Mouse (Mus musculus): ENCODE data around the gene Tmem231.

The Tmem231 gene

GRCm38 (mm10) chr8:111905500-111906121, 28.1 kb downstream of the Tmem231 start:
- no peak for DNase-seq (ENCODE audit: low read depth)

- DNase-seq (ENCODE audit: low read depth) = no peak
These were observed 31.6 kb downstream of the Tmem231 start for GRCm38 (mm10) chr8:111902080-111902479.

- no peak for DNase-seq (ENCODE audit: low read depth)
These were observed 35.1 kb downstream of the Tmem231 start for GRCm38 (mm10) chr8:111898586-111898985.

DNA sequence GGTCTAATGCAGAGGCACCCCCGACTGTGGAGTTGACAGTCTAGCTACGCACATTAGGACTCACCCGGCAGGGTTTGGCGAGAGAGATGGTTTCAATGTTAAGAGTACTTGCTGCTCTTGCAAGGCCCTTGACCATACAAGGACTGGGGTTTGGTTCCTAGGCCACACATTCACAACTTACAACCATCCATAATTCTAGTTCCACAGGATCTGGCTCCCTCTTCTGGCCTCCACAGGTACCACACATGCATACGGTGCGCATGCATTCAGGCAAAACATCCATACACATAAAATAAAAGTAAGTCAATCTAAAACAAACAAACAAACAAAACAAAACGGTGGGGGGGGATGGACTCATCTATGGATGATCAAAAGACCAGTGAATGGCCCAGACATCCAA, 38.7 kb downstream of the Tmem231 start:
- DNase-seq (ENCODE audit: low read depth) = no peak

- no peak for DNase-seq (ENCODE audit: low read depth)
These were observed 41.1 kb downstream of the Tmem231 start for GRCm38 (mm10) chr8:111892615-111893014.

DNA sequence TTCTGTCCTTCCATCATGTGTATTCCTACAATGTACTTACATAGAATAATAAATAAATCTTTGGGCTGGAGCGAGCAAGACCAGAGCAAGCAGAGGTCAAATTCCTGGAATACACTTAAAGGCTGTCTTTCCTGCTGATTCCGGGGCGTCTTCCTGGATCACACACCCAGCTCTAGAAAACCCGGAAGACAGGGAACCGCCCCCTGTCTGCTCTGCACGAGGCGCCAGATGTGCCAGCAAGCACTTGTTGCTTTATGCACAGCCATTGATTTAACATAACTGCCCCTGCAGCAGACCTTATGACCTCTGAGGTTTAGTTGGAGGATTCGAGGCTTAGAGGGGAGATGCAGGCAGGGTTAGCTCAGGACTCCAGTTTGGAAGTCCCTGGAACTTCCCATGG, 41.7 kb downstream of the Tmem231 start:
- DNase-seq (ENCODE audit: low read depth) = no peak

DNA sequence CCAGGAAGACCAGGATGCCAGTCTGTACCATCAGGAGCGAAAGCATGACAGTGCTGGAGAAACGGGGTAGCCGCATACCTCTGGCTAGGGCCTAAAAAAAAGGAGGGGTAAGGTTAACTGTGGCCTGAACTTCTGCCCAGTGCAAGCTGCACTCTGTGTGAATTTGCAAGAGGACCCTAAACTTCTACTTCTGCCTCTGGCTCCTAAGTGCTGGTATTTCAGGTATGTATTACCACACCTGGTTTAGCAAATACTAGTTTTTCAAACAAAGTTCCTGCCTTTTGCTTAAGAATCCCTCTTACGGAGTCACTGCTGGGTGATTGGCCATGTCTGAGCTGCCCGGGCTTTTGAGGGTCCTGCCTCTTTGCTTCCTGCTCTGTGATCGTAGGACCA, 42.8 kb downstream of the Tmem231 start:
- DNase-seq (ENCODE audit: low read depth) = no peak

- DNase-seq (ENCODE audit: low read depth) = no peak
These were observed 43.5 kb downstream of the Tmem231 start for GRCm38 (mm10) chr8:111889931-111890910.

GRCm38 (mm10) chr8:111888091-111888650, 45.5 kb downstream of the Tmem231 start:
- no peak for DNase-seq (ENCODE audit: low read depth)

DNA sequence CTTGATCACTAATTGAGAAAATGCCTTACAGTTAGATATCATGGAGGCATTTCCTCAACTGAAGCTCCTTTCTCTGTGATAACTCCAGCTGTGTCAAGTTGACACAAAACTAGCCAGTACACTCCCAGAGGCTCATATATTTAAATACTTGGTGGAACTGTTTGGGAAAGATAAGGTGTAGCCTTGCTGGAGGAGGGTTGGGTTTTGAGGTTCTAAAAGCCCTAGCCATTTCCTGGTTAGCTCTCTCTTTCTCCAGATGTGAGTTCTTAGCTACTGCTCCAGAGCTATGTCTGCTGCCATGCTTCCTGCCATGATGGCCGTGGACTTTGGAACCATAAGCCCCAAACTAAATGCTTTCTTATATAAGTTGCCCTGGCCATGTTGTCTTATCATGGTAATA, 46.2 kb downstream of the Tmem231 start:
- DNase-seq (ENCODE audit: low read depth) = no peak

DNA sequence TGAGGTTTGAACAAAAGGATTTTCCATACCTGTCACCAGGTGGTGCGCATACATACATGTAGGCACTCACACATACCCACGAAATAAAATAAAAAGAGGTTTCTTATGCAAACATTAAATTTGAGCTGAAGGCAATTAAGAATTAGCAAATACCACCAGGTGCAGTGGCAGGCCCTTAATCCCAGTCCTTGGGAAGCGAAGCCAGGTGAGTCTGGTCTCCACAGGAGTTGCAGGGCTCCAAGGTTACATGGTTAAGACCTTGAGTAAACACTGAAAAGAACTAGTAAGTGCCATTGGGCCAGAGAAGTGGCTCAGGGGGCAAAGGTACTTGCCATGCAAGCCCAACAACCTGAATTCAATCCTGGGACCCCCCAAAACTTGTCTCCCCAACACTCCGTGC, 50.1 kb downstream of the Tmem231 start:
- DNase-seq (ENCODE audit: low read depth) = no peak

- DNase-seq (ENCODE audit: low read depth) = peak; percentile 10
These were observed 52.1 kb downstream of the Tmem231 start for GRCm38 (mm10) chr8:111881591-111881990.

- no peak for DNase-seq (ENCODE audit: low read depth)
These were observed 56.0 kb downstream of the Tmem231 start for GRCm38 (mm10) chr8:111877711-111878110.

DNA sequence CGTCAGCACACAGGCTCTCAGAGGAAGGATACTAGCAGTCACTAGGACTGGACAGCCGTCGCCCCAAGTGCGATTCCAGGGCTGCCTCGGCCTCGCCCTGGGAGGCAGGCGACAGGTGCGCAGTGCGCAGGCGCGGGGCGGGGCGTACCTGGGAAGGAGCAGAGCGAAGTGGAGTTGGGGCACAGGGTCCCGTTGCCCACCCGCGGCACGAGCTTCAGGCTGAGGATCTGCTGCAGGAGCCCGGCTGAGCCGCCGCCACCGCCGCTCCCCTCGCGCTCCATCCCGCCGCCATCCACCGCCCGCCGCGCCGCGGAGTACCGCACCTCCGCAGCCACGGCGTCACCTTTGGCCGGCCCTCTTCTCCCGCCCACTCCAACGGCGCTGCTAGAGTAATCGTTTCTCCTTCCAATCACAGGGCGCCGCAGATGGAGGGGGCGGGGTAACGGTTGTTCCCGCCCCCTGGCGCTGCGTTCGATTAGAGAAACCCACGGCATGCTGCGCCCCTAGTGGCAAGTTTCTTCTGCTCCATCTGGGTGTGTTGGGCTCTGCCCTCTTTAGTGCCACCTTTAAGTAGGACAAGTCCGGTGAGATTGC, 57.2 kb downstream of the Tmem231 start, which contains the start of gene Tmem170:
Gene Tmem170, minus strand, starts transcription at position 396 of the 594 bp plus-strand sequence.
- DNase-seq (ENCODE audit: low read depth) = peak; percentile 94

GRCm38 (mm10) chr8:111875758-111876157, 57.9 kb downstream of the Tmem231 start:
- no peak for DNase-seq (ENCODE audit: low read depth)

DNA sequence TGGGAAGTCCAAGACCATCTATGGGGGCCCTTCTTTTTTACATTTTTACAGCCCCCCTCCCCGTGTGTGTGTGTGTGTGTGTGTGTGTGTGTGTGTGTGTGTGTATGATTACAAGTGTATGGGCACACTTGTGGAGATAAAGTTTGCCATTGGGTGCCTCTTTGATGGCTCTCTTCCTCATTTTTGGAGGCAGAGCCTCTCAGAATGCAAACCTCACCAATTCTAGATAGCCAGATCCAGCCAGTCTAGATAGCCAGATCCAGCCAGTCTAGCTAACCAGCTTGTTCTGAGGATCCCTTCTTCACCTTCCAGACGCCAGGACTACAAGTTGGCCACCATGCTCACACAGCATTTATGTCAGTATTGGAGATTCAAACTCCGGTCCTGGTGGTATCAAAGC, 62.4 kb downstream of the Tmem231 start:
- DNase-seq (ENCODE audit: low read depth) = no peak

DNA sequence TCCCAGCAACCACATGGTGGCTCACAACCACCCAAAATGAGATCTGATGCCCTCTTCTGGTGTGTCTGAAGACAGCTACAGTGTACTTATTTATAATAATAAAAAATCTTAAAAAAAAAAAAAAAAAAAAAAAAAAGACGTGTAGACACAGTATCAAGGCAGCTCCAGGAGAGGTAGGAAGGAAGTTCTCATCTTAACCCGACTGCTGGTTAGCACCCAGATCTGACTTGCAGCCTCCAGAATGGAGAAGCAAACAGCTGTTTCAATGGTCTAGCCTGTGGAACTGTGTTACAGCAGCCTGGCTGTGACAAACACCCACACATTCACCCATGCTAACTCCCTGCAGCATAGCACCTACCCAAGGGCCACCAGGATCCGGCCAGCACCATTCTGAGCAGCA, 63.3 kb downstream of the Tmem231 start:
- no peak for DNase-seq (ENCODE audit: low read depth)

- DNase-seq (ENCODE audit: low read depth) = no peak
These were observed 65.0 kb downstream of the Tmem231 start for GRCm38 (mm10) chr8:111868664-111869063.

- no peak for DNase-seq (ENCODE audit: low read depth)
These were observed 67.8 kb downstream of the Tmem231 start for GRCm38 (mm10) chr8:111865857-111866256.

GRCm38 (mm10) chr8:111865130-111865852, 68.4 kb downstream of the Tmem231 start:
- DNase-seq (ENCODE audit: low read depth) = no peak

GRCm38 (mm10) chr8:111864648-111865047, 69.0 kb downstream of the Tmem231 start:
- DNase-seq (ENCODE audit: low read depth) = no peak

GRCm38 (mm10) chr8:111863280-111863679, 70.4 kb downstream of the Tmem231 start:
- DNase-seq (ENCODE audit: low read depth) = no peak
